Mouse (Mus musculus): ENCODE measurements around the gene Lsamp. TPM values are rescaled to one million over a fixed set of nuclear protein-coding genes. Genes with fewer than 3 reads are reported as not detected.

Gene Lsamp
- total and polyA plus RNA-seq, 3 experiments: 0.97 to 2.3 (median 1.1) TPM

DNA sequence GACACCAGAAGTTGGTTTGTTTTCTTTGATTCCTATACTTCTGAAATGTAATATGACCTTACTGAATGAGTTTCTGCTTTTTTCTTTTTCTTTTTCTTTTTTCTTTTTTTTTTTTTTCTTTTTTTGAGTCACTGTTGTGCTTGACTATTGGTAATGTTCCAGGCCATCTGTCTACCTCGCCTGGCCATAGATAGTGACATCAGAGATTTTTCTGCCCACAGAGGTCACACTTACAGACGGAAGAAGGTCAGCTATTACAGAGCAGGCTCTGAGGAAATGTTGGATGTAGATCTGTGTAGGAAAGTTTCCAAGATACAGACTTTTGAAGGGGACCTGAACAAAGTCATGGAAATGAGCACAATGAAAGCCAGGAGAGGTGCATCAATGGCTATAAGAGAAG lies 76.3 kb downstream of the Lsamp start:
- no peaks in the 10 kb centered on the region for H3K4me1 ChIP-seq (ENCODE audit: control insufficient read depth, insufficient read depth, low read length)
- no peaks in the 10 kb centered on the region for H3K27me3 ChIP-seq (ENCODE audit: control insufficient read depth, insufficient read depth, low read length)
- H3K9ac ChIP-seq (ENCODE audit: low read depth, low read length): no peak overlapping the region
- no peaks in the 10 kb centered on the region for H3K79me2 ChIP-seq (replicated peaks; ENCODE audit: control insufficient read depth, insufficient read depth, low read length)
- H3K27ac ChIP-seq: no peak overlapping the region
- H3K4me3 ChIP-seq: no peak overlapping the region
- TF ChIP-seq CTCF (IDR thresholded peaks at IDR 0.05) (no peak), POLR2A (IDR thresholded peaks at IDR 0.05; ENCODE audit: insufficient read depth, low read depth, low read length) (no peak), EP300 (IDR thresholded peaks at IDR 0.05; ENCODE audit: insufficient read depth, low read depth, low read length) (no peak)
- DNase-seq: no peak
- H3K36me3 ChIP-seq (ENCODE audit: control insufficient read depth, insufficient read depth, low read length): no peaks in the 10 kb centered on the region
- 17% methylated on average over 2 of the region's 2 CpGs for WGBS
- intact Hi-C loops (cut with DNase I): no loop called here

DNA sequence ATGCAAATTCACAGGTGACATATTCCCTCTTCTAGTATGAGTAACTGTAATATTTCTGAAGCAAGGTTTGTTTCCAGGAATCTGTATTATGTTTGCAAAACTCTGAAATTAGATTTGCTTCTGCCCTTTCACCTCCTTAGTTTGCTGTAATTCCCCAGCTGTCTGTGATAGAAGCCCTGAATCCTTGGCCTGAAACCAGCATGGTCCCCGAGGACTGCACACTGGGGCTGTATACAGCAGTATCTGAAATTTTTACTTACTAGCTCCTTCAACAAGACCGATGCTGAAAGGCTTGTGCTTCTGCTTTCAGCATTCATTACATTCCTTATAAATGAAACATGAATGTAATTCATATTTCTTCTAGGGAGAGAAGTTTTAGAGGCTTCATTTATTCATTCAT lies 91.4 kb downstream of the Lsamp start:
- Histone ChIP-seq H3K27ac (no peak overlapping the region), H3K79me2 (replicated peaks; ENCODE audit: control insufficient read depth, insufficient read depth, low read length) (no peaks in the 10 kb centered on the region), H3K4me3 (no peak overlapping the region), H3K9ac (ENCODE audit: low read depth, low read length) (no peak overlapping the region), H3K27me3 (ENCODE audit: control insufficient read depth, insufficient read depth, low read length) (no peaks in the 10 kb centered on the region), H3K4me1 (ENCODE audit: control insufficient read depth, insufficient read depth, low read length) (no peaks in the 10 kb centered on the region), H3K36me3 (ENCODE audit: control insufficient read depth, insufficient read depth, low read length) (no peaks in the 10 kb centered on the region)
- TF ChIP-seq EP300 (IDR thresholded peaks at IDR 0.05; ENCODE audit: insufficient read depth, low read depth, low read length) (no peak), POLR2A (IDR thresholded peaks at IDR 0.05; ENCODE audit: insufficient read depth, low read depth, low read length) (no peak), CTCF (IDR thresholded peaks at IDR 0.05) (no peak)
- DNase-seq: peak; percentile 4 to 23
- WGBS: 45% methylated on average over 2 of the region's 2 CpGs
- intact Hi-C loops (cut with DNase I): no loop called here

DNA sequence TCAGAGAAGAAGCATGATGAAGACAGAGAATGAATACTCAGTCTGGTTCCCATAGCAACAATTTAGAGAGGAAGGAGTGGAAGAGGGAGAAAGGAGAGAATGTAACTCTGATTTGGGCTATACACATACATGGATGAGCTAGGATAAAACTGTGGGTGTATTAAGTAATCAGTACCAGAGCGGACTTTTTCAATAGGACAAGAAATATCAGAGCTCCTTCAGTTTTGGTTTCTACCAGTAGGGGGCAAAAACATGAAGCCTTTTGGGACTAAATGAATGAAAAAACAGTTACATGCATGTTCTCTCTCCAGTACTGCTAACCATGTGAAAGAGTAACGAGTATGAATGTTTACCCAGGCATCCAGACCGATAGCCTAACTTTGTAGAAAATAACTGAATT lies 96.1 kb downstream of the Lsamp start:
- Histone ChIP-seq H3K9ac (ENCODE audit: low read depth, low read length) (no peak overlapping the region), H3K27ac (no peak overlapping the region), H3K4me3 (no peak overlapping the region), H3K27me3 (ENCODE audit: control insufficient read depth, insufficient read depth, low read length) (no peaks in the 10 kb centered on the region), H3K36me3 (ENCODE audit: control insufficient read depth, insufficient read depth, low read length) (no peaks in the 10 kb centered on the region), H3K79me2 (replicated peaks; ENCODE audit: control insufficient read depth, insufficient read depth, low read length) (no peaks in the 10 kb centered on the region), H3K4me1 (ENCODE audit: control insufficient read depth, insufficient read depth, low read length) (no peaks in the 10 kb centered on the region)
- no peak for TF ChIP-seq POLR2A (IDR thresholded peaks at IDR 0.05; ENCODE audit: insufficient read depth, low read depth, low read length)
- TF ChIP-seq EP300 (IDR thresholded peaks at IDR 0.05; ENCODE audit: insufficient read depth, low read depth, low read length): no peak
- TF ChIP-seq CTCF (IDR thresholded peaks at IDR 0.05): peak; percentile 20; the same call in 1 of the 2 replicates
- WGBS: 75% methylated on average over 3 of the region's 3 CpGs
- intact Hi-C loops (cut with DNase I): no loop called here
- no peak for DNase-seq

- no peak overlapping the region for H3K4me3 ChIP-seq
- H3K9ac ChIP-seq (ENCODE audit: low read depth, low read length): no peak overlapping the region
- no peaks in the 10 kb centered on the region for H3K36me3 ChIP-seq (ENCODE audit: control insufficient read depth, insufficient read depth, low read length)
- 59% methylated on average over 4 of the region's 4 CpGs for WGBS
- no peaks in the 10 kb centered on the region for H3K4me1 ChIP-seq (ENCODE audit: control insufficient read depth, insufficient read depth, low read length)
- H3K27me3 ChIP-seq (ENCODE audit: control insufficient read depth, insufficient read depth, low read length): no peaks in the 10 kb centered on the region
- no peak for TF ChIP-seq CTCF (IDR thresholded peaks at IDR 0.05)
- TF ChIP-seq EP300 (IDR thresholded peaks at IDR 0.05; ENCODE audit: insufficient read depth, low read depth, low read length): no peak
- TF ChIP-seq POLR2A (IDR thresholded peaks at IDR 0.05; ENCODE audit: insufficient read depth, low read depth, low read length): no peak
- H3K79me2 ChIP-seq (replicated peaks; ENCODE audit: control insufficient read depth, insufficient read depth, low read length): no peaks in the 10 kb centered on the region
- intact Hi-C loops (cut with DNase I): no loop called here
- no peak overlapping the region for H3K27ac ChIP-seq
- no peak for DNase-seq
Measured at GRCm38 (mm10) chr16:40104329-40104728, 120.2 kb downstream of the Lsamp start.

- intact Hi-C loops (cut with DNase I): no loop called here
- H3K79me2 ChIP-seq (replicated peaks; ENCODE audit: control insufficient read depth, insufficient read depth, low read length): no peaks in the 10 kb centered on the region
Measured at GRCm38 (mm10) chr16:40182918-40183317, 198.8 kb downstream of the Lsamp start.

DNA sequence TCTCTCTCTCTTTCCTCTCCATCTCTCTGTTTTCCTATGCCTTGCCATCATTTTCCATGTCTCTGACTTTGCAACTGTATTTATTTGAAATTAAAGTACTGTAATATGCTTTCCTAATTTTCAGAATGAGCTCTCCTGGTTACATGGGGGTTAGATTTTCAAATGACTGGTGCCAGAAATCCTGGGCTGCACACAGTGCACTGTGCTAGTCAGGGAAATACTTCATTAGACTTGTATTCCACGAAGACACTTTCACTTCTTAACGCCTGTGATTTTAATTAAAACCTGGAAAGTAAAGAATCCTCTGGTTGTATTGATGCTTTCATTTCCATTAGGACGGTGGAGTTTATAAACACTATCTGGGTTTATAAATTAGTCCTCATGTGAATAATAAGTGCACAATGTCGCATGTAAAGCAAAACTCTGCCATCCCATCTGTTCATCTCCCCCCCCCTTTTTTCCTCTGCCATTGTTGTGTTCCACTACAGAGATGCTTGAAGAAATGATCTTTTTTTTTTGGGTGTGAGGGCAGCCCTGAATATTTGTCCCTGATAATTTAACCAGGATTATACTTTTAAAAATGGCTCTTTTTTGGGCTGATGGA lies 203.9 kb downstream of the Lsamp start:
- Histone ChIP-seq H3K79me2 (replicated peaks; ENCODE audit: control insufficient read depth, insufficient read depth, low read length) (no peaks in the 10 kb centered on the region), H3K4me3 (no peak overlapping the region), H3K27me3 (ENCODE audit: control insufficient read depth, insufficient read depth, low read length) (no peaks in the 10 kb centered on the region), H3K4me1 (ENCODE audit: control insufficient read depth, insufficient read depth, low read length) (no peaks in the 10 kb centered on the region), H3K27ac (no peak overlapping the region), H3K9ac (ENCODE audit: low read depth, low read length) (no peak overlapping the region), H3K36me3 (ENCODE audit: control insufficient read depth, insufficient read depth, low read length) (no peaks in the 10 kb centered on the region)
- no peak for DNase-seq
- TF ChIP-seq CTCF (IDR thresholded peaks at IDR 0.05) (no peak), POLR2A (IDR thresholded peaks at IDR 0.05; ENCODE audit: insufficient read depth, low read depth, low read length) (no peak), EP300 (IDR thresholded peaks at IDR 0.05; ENCODE audit: insufficient read depth, low read depth, low read length) (no peak)
- intact Hi-C loops (cut with DNase I): no loop called here
- 56% methylated on average over 4 of the region's 4 CpGs for WGBS

More at GRCm38 (mm10) chr16:40182918-40183317, 198.8 kb downstream of the Lsamp start:
- H3K4me3 ChIP-seq: no peak overlapping the region
- no peaks in the 10 kb centered on the region for H3K4me1 ChIP-seq (ENCODE audit: control insufficient read depth, insufficient read depth, low read length)
- DNase-seq: no peak
- H3K36me3 ChIP-seq (ENCODE audit: control insufficient read depth, insufficient read depth, low read length): no peaks in the 10 kb centered on the region
- no peak overlapping the region for H3K9ac ChIP-seq (ENCODE audit: low read depth, low read length)
- WGBS: 71% methylated on average over 1 of the region's 1 CpGs
- TF ChIP-seq CTCF (IDR thresholded peaks at IDR 0.05) (no peak), EP300 (IDR thresholded peaks at IDR 0.05; ENCODE audit: insufficient read depth, low read depth, low read length) (no peak), POLR2A (IDR thresholded peaks at IDR 0.05; ENCODE audit: insufficient read depth, low read depth, low read length) (no peak)
- H3K27me3 ChIP-seq (ENCODE audit: control insufficient read depth, insufficient read depth, low read length): no peaks in the 10 kb centered on the region
- H3K27ac ChIP-seq: no peak overlapping the region
